Mouse (Mus musculus): ENCODE measurements around the gene Ttk. TPM values are rescaled to one million over a fixed set of nuclear protein-coding genes. Genes with fewer than 3 reads are reported as not detected.

The Ttk gene
- polyA plus RNA-seq (2012; rRNA removed), result 0.62 and 0.88 TPM in 2 replicates

DNA sequence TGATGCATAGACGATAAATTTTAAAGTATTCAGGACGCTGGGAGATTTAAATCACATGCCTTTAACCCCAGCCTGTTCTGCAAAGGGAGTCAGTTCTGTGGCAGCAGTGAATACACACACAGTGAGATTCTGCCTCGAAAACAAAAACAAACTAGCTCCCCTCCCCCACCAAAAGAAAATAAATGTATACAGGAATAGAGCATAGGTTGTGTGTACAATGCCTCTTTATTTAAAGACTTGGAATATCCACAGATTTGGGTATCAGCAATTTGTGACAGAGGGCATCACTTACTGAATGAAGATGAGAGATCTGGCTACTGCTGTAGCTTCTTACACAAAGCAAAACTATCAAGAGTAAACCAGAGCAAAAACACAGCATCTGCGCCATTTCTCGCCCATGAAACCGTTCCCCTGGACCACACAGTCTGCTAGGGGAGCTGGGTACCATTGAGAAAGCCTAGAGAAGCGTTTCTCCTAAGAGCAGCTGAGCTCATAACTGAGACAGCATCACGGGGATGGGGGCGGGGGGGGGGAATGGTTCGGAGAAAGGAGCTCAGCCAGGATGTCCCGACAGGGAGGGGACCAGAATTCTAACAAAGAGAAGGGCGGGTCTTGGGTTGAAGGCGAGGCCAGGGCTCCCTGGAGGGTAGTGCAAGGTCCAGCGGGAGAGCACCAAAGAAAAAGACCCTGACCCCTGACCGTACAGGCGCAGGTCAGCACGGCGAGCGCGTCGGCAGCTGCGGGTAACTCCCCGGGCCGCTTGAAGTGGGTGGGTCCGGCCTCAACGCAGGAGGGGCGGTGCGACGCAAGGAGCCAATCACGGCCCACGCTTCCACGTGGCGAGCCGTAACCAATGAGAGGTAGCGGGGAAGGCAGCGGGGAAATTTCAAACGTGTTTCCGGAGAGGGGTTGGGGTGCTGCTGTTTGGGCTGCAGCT, at the start of gene Ttk:
Gene Ttk (plus strand): TSS at position 879 of the 937 bp plus-strand sequence.

GRCm38 (mm10) chr9:83805977-83806815, 28.3 kb upstream of the Ttk start, which contains the start of gene Elovl4:
TSS of gene Elovl4 (minus strand) at chr9:83806277.

Other genes with a start within 250 kb of the Ttk start
- gene Elovl4, start 28.4 kb upstream of the Ttk start, polyA plus RNA-seq (2012; rRNA removed), result 0.92 and 1.2 TPM in 2 replicates
- gene Bckdhb, start 90.5 kb downstream of the Ttk start, polyA plus RNA-seq (2012; rRNA removed), result 6.6 and 8.3 TPM in 2 replicates